Mouse (Mus musculus) left cerebral cortex, postnatal 10 days (tissue): Measurements from ENCODE around the gene Rbm12. TPM values are rescaled to one million over a fixed set of nuclear protein-coding genes. Genes with fewer than 3 reads are reported as not detected.

Experiments
- DNase-seq, 2 experiments: peaks; one replicate each; pipeline ENCODE4 v3.0.0; 2021 to 2022; ENCODE audit warnings: low spot score in 2 of 2, mixed read lengths in 1 of 2; ENCODE audit errors: extremely low spot score in 1 of 2
- intact Hi-C: fragments of 180-260 bp; cut with DNase I; formaldehyde crosslinking; loops from one replicate; pipeline ENCODE4 v1.15.1; 2025
- total RNA-seq, 2 experiments: library from RNA; stranded (reverse); gene quantifications; 2 replicates each; pipeline ENCODE4 v1.2.3; 2021

The Rbm12 gene
- total RNA-seq, 2 experiments from 2014 or later = 32.3 to 33.6 TPM

DNA sequence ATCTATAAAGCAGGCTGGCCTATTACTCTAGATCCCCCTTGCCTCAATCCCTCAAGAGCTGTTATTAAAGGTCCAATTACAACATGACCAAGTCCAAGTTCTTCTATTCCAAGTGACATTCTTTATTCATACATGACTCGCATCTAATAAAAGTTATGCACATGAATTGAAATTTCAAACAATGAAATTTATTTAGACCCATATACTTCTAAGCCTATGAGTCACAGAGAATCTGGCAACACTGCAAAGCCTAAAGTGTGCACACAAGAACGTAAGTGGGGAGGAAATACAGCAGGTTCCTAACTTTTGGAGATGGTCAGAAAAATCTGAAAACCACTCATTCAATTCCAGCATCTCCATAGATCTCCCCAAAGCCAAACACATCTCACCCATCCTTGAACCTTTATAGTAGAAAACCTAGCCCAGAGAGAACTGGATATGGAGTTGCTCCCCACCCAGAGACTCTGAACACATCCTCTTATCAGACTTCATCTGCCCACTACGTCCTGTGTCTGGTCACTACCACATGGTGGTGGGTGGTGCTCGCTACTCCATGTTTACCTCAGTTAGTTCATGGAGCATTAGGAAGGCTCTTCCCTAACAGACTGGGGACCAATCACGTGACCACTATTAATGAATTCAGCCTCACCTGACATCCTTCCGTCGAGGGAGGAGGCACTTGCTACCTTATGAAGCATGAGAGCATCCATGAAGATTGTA, 24.2 kb downstream of the Rbm12 start:
- intact Hi-C loops = no loop called here
- DNase-seq = no peak

DNA sequence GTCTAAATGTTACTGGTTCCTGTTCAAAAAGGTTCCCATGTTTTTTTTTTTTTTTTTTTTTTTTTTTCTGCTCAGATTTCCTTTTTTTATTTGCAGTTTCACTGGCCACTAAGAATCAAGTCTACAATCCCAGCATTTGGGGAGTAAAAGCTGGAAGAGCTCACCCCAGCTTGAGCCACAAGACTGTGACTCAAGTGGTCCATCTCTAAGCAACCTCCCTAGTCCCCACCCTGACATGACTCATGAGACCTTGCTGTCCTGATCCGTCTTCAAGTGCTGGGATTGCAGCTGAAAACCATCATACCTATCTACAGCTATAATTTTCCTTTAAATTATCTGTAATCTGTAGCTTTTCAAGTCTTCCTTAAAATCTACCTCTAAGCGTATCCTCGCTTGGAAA, 27.2 kb downstream of the Rbm12 start:
- intact Hi-C loops = no loop called here
- no peak for DNase-seq

DNA sequence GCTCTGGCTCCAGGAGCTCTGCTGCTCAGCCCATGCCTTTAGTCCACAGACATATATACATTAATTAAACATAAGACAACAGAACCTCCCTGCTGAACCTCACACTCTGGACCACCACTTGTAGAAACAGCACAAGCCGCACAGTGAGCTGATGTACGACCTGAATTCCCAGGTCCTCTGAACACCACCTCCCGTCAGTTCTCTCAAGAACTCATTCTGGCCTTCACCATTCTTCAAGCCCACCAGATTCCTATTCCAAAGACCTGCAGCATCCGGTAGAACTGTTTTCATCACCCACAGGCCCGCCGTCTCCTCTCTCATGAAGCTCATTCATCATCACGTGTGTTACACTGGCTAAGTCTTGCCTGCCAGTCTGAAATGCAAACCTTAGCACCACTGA, 31.4 kb downstream of the Rbm12 start:
- intact Hi-C loops = no loop called here
- no peak for DNase-seq

DNA sequence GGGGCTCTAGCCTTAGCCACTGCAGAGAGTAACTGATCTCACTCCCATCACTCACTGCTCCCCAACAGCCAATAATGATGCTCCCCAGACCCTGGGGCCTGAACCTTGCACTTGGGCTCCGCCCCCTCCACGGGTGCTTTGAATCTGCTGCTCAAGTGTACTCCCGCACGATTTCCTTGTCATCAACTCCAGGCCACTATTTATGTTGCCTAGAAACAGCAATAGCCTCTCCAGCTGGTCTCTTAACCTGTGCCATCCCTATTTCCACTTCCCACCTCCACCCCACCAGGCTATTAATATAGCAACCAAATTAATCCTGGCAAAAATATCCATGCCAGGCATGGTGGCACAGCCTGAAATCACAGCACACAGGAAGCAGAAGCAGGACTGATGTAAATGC, 32.1 kb downstream of the Rbm12 start:
- DNase-seq = peak in 1 of 2 experiments; percentile 18
- intact Hi-C loops = no loop called here

DNA sequence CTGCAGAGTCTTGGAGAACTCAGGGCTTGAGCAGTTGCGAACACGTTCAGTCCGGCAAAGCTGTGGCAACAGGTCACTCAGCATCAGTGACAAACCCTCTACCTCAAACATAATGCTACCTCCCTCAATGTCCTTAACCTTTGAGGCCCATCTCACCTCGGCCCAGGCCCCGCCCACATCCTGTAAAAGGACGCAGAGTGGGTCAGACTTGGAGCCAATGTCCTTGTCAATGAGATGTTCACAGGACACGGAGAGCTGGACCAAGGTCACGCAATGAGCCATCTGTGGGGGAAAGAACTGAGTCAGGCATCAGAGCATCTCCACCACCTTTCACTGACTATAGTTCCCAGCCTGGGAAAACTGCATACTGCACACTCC, 32.6 kb downstream of the Rbm12 start:
- peak in 1 of 2 experiments; percentile 15 for DNase-seq
- intact Hi-C loops = no loop called here

DNA sequence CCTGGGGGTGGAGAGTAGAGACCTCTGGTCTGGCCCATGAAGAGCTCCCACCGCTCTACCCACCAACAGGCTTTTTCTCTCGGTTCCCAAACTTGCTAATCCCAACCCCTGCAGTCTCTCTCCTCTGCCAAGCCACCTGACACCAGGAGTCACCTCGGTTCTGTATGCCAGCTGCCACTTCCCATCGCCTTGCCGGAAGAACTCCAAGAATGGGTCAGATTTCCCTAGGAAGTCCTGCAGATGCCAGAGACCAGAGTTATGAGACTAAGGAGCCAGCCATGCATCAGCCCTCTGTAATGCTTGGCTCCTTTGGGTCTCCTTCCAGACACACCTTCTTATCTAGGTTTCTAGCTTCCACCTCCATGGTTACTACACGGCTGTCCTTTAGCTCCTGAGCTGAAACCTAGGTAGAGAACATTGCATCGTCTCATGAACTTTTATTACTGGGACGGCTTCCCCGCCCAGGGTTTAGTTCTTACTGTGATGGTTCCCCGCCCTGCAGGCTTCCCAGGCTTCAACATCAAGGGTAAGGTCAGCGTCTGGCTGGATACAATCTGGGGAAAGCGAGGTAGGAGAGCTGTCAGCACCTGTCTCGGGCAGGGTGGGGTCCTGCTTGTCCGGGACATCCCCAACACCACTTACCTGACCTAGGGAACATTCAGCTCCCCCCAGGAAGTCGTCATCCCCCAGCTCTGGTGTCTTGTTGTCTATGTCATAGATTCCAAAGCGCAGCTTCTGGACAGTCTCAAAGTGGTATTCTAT, 33.2 kb downstream of the Rbm12 start:
- DNase-seq = no peak
- intact Hi-C loops = no loop called here

DNA sequence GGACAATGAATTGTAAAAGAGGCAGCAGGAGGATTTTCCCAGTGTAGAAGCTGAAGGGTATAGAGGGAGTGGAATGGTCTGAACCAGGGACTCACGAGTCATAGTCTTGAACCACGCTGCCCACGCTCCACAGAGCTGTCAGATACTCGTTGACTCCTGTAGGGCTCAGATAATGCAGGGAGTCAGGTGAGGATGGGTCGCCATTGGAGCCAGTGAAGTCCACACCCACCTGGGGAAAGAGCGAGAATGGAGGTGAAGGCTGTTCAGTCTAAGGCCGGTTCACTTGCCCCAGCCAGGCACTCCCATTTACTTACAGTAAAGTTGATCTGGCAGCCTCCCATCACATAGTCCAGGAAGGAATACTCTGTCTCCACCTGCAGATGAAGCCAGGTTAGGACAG, 34.3 kb downstream of the Rbm12 start:
- DNase-seq = peak in 1 of 2 experiments; percentile 13

DNA sequence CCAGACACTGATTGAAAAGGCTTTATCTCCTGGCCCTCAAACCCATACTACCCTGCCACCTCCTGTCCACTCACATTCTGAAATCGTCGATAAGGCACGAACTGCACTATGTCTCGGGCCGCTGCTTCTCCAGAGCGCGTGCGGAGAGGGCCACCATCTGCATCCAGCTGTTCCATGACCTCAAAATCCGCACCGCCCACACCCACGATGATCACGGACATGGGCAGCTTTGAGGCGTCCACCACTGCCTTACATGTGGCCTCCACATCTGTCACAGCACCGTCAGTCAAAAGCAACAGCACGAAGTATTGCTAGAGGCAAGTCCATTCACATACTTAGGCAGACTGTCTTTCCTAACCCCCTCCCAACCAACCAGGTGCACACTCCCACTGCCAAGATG, 38.1 kb downstream of the Rbm12 start:
- peak in 1 of 2 experiments; percentile 22 for DNase-seq
- intact Hi-C loops = no loop called here

More for the DNA sequence above, 34.3 kb downstream of the Rbm12 start:
- intact Hi-C loops = no loop called here

DNA sequence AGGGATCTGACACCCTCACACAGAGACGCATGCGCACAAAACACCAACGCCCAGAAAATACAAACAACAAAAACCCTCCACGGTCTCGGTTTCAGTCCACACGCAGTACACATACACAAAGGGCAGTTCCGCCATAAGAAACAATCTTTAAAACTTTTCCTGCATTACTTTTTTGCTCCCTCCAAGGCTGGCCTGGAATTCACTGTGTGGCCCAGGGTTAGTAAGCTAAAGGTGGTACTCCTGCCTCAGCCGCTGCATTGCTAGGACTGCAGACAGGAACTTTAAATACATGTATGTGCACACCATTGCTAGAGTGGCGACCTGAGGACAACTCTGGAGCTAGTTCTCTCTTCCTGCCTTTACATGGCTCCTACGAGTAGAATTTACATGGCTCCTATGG, 40.5 kb downstream of the Rbm12 start:
- no peak for DNase-seq
- intact Hi-C loops = no loop called here

DNA sequence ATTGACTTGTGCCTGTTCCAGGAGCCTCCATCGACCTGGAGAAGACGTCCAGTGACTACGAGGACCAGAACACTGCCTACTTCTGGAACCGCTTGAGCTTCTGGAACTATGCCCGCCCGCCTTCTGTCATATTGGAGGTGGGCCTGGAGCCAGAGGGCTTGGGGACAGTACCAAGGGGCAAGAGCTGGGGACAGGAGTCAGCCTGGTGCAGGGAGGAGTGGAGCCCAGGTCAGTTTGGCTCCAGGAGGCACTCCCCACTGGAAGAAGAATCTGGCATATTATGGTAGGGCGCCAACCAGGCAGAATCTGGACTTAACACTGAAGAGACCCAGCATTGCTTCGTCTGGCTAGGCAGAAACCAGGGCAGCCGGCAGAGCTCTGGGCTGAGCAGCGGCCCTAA, 43.9 kb downstream of the Rbm12 start:
- peak in 1 of 2 experiments; percentile 47 for DNase-seq
- intact Hi-C loops = no loop called here

DNA sequence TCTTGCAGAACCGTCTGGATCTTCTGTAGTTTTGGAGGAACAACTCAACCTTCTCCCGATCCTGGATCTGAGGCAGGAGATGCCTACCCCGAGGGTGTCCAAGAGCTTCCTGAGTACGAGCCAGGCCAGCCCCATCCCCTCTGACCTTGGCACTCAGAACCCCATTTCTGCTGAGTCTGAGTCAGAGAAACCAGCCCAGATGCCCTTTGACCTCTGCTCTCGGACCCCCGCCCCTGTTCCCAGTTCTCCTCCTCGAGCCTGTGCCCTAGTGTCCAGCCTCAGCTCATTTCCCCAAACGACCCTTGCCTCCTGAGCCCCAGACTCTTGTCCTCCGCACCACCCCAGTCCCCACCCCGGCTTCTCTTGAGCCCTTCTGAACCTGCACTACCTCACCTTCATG, 45.7 kb downstream of the Rbm12 start:
- no peak for DNase-seq
- intact Hi-C loops = no loop called here

DNA sequence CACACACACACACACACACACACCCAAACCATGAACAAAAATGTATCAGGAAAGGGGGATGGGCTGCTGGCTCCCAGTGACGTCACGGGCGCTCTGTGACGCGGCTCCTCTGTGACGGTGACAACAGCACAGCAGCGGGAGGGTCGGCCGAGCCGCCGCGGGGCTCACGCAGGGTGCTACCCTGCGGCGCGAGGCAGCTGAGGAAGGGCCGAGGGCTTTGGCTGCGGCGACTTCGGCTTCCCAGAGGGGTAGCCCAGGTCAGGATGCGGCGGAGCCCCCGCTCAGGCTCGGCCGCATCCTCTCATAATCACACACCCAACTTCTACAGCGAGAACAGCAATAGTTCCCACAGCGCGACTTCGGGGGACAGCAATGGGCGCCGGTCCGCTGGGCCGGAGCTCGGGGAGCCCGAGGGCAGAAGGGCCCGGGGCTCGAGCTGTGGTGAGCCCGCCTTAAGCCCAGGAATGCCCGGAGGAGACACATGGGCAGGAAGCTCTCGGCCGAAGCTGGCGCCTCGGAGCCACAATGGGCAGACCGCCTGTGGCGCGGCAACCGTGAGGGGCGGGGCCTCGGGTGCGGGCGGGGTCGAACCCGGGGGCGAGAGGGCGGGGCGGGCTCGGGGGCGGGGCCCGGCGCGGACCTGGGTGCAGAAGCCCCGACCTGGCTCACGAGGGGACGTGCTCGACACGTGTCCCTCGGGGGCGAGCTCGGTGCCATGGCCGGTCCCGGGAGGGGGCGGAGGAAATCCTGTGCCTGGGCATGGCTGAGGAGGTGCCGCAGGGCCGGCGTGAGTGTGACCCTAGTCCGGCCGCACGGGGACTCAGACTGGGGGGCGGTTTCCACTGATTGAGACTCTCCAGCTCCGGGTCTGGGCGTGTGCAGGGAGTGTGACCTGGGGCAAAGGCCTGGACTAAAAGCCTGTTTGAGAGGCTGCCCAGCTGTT, 46.4 kb downstream of the Rbm12 start, which contains the start of gene Spag4:
Gene Spag4, plus strand, starts transcription at position 77 of the 943 bp plus-strand sequence.
- intact Hi-C loops = no loop called here
- peak; percentile 43 to 80 for DNase-seq

DNA sequence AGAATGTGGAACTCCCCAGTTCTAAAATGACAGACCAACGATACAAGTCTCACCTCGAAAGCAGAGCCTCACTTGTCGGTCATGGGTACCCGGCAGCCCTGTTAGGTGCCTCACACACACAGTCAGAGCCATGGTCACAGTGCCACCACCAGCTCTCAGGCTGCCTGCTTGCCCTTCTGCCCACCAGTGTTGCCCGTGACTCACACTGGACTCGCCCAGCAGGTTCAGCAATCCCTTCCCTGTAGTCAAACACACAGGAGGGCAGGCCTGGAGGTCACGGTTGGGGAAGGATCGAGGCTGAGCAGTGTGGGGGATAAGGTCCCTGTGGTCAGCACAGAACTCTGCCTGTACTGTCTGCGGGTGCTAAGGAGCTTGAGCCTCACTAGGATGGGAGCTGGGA, 59.0 kb downstream of the Rbm12 start, which contains the start of gene Fer1l4:
Gene Fer1l4, minus strand, starts transcription at position 132 of the 400 bp plus-strand sequence.
- intact Hi-C loops = no loop called here
- no peak for DNase-seq

DNA sequence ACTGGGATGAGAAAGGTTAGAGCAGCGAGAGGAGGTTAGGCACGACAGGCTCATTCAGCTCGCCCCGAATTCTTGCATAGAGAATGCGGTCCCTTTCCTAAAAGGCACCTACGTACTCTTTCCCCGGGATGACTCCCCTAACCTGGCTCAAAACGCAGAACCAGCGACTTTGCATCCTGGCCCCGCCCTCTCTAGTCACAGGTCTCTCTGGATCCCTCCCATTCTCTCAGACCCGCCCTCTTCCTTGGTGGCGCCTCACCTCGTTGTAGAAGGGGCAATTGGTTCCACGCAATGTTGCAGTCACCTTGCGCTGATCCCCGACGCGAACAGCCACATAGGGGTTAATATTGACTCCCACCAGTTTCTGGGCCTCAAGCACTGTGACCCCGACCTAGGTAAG, 63.8 kb downstream of the Rbm12 start:
- DNase-seq = no peak
- intact Hi-C loops = no loop called here

DNA sequence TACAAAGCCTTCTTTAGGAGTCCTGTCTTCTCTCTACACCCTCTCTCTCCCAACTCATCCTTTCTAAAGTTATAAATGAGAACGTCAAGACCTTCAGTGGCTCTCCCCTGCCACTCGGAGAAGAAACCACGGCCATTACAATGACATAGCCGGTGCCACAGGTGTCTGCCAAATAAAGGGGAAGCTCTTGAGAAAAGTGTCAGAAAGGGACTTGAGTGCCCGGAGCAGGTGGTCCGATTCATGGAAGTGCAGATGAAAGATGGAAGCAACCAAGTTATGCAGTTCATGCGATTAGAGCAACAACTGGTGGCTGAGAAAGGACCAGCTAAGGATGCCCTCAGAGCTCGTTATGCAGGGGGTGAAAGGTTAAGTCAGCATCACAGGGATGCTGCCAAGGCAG, 68.9 kb downstream of the Rbm12 start:
- intact Hi-C loops = no loop called here

More for the DNA sequence above, 68.9 kb downstream of the Rbm12 start:
- DNase-seq = no peak
